Mouse (Mus musculus): ENCODE data around the gene Ajm1. TPM values are rescaled to one million over a fixed set of nuclear protein-coding genes. Genes with fewer than 3 reads are reported as not detected.

Ajm1 gene
- total and polyA plus RNA-seq, 3 experiments, result 0.04 to 0.32 TPM; not detected in 1

GRCm38 (mm10) chr2:25551186-25551585 is 30.4 kb downstream of the Ajm1 start:
- Histone ChIP-seq H3K27ac (ENCODE audit: control insufficient read depth, low read depth, low read length) (no peak overlapping the region), H3K9me3 (replicated peaks; ENCODE audit: insufficient read depth, low read length) (no peaks in the 10 kb centered on the region), H3K4me3 (ENCODE audit: control insufficient read depth in 1 of 2, insufficient read depth in 1 of 2, low read depth in 2 of 2, low read length in 2 of 2) (no peak overlapping the region), H3K27me3 (ENCODE audit: control insufficient read depth in 1 of 2, insufficient read depth in 2 of 2, low read length in 2 of 2) (no peaks in the 10 kb centered on the region), H3K9ac (ENCODE audit: control insufficient read depth, low read depth, low read length, poor library complexity, severe bottlenecking) (no peak overlapping the region), H3K36me3 (ENCODE audit: control insufficient read depth in 1 of 2, insufficient read depth in 2 of 2, low read length in 2 of 2) (peaks cover 0 to 6% of the 10 kb centered on the region in 2 experiments; a peak in 2 of 4 replicates), H3K79me2 (ENCODE audit: control insufficient read depth, insufficient read depth, low read length, poor library complexity) (peaks cover 5% of the 10 kb centered on the region), H3K4me1 (ENCODE audit: control insufficient read depth in 1 of 2, insufficient read depth in 2 of 2, low read length in 2 of 2) (peaks cover 3 to 6% of the 10 kb centered on the region in 2 experiments)
- TF ChIP-seq RAD21 (IDR thresholded peaks at IDR 0.05; ENCODE audit: low read depth, low read length) (peak; percentile 50), MYC (IDR thresholded peaks at IDR 0.05; ENCODE audit: low read depth, low read length) (no peak), E2F4 (IDR thresholded peaks at IDR 0.05; ENCODE audit: borderline replicate concordance, low read depth, low read length) (no peak), SMC3 (IDR thresholded peaks at IDR 0.05; ENCODE audit: low read depth, low read length) (peak; percentile 62), ZC3H11A (IDR thresholded peaks at IDR 0.05; ENCODE audit: low read depth, low read length) (peak; percentile 41; the same call in 1 of the 2 replicates), SIN3A (IDR thresholded peaks at IDR 0.05; ENCODE audit: low read length) (peak; percentile 17; the same call in 1 of the 2 replicates), ZNF384 (IDR thresholded peaks at IDR 0.05; ENCODE audit: low read depth, low read length) (0 out of 2 replicates have a peak, but pooled peaks have one; percentile 33), GATA1 (IDR thresholded peaks at IDR 0.05; ENCODE audit: low read depth, low read length) (no peak), CTCF (IDR thresholded peaks at IDR 0.05 in 2 of 3, conservative IDR thresholded peaks at IDR 0.05 in 1 of 3; ENCODE audit: control insufficient read depth in 1 of 3, insufficient read depth in 1 of 3, low read depth in 2 of 3, low read length in 3 of 3, poor library complexity in 1 of 3, severe bottlenecking in 1 of 3) (peak; percentile 58 to 73 (median 72)), MXI1 (IDR thresholded peaks at IDR 0.05; ENCODE audit: low read depth, low read length) (no peak), BHLHE40 (IDR thresholded peaks at IDR 0.05; ENCODE audit: borderline replicate concordance, low read depth, low read length) (peak; percentile 16; the same call in 1 of the 2 replicates), RCOR1 (IDR thresholded peaks at IDR 0.05; ENCODE audit: low read depth, low read length) (peak; percentile 36; the same call in 1 of the 2 replicates), ELF1 (IDR thresholded peaks at IDR 0.05; ENCODE audit: low read depth, low read length) (no peak), HCFC1 (IDR thresholded peaks at IDR 0.05; ENCODE audit: low read depth, low read length) (0 out of 2 replicates have a peak, but pooled peaks have one; percentile 19)
- DNase-seq (ENCODE audit: low read depth, low spot score), result peak; percentile 54

DNA sequence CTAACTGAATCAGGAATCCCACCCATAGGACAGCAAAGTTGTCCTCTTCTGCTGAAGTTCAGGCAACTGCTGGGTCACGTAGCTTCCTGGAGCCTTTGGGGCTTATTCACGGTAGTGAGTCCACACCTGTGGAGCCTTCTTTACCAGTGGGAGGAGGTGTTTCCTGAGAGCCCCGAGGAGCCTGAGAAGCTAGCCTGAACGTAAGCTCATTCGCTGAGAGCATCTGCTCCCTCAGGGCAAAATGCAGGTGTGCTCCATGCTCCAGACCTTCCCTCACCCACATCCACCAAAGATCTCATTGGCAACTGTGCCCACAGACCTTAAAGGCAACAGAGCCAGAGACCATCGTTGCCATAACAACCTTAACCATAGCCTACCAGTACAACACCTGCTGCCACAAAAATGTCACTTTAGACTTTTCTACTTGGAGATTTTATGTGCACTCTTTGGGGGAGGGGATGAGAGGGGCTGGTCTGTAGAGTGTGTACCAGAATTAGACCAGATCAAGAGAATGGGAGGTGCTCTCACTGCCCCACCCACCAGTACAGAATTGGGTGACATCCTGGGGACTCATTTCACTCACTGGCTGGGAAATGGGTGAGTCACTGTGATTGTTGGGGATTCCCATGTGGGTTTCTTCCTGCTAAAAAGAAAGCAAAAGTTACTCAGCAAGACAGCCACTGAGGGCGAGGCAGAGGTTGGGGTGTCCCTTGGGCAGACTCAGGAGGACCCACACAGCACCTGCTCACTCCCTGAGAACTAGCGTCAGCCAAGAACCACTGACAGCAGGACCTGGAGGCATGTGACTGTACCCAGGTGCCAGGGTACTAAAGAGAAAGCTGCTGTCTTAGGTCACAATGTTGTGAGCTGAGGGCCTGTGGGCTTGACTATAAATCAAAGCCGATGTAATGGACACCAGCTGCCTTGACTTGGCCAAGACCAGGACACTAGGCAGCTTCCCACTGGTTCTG is 32.3 kb downstream of the Ajm1 start:
- DNase-seq (ENCODE audit: low read depth, low spot score), result no peak
- no peak for TF ChIP-seq MEF2A (IDR thresholded peaks at IDR 0.05; ENCODE audit: extremely low read depth, insufficient replicate concordance, low read depth, low read length, poor library complexity, severe bottlenecking)
- TF ChIP-seq CTCF (IDR thresholded peaks at IDR 0.05 in 2 of 3, conservative IDR thresholded peaks at IDR 0.05 in 1 of 3; ENCODE audit: control insufficient read depth in 1 of 3, insufficient read depth in 1 of 3, low read depth in 2 of 3, low read length in 3 of 3, poor library complexity in 1 of 3, severe bottlenecking in 1 of 3), result no peak
- no peak for TF ChIP-seq POLR2A (IDR thresholded peaks at IDR 0.05; ENCODE audit: control insufficient read depth in 1 of 2, insufficient read depth in 1 of 2, low read depth in 1 of 2, low read length in 2 of 2, poor library complexity in 1 of 2)
- no peak for TF ChIP-seq MYC (IDR thresholded peaks at IDR 0.05; ENCODE audit: low read depth, low read length)
- TF ChIP-seq KAT2A (conservative IDR thresholded peaks at IDR 0.05; ENCODE audit: low read depth, low read length), result no peak
- TF ChIP-seq E2F4 (IDR thresholded peaks at IDR 0.05; ENCODE audit: borderline replicate concordance, low read depth, low read length), result no peak
- no peak for TF ChIP-seq CHD2 (IDR thresholded peaks at IDR 0.05; ENCODE audit: low read length)
- Histone ChIP-seq H3K9me3 (replicated peaks; ENCODE audit: insufficient read depth, low read length) (no peaks in the 10 kb centered on the region), H3K27ac (ENCODE audit: control insufficient read depth, low read depth, low read length) (no peak overlapping the region), H3K79me2 (ENCODE audit: control insufficient read depth, insufficient read depth, low read length, poor library complexity) (peaks cover 22% of the 10 kb centered on the region), H3K9ac (ENCODE audit: control insufficient read depth, low read depth, low read length, poor library complexity, severe bottlenecking) (no peak overlapping the region), H3K4me3 (ENCODE audit: control insufficient read depth in 1 of 2, insufficient read depth in 1 of 2, low read depth in 2 of 2, low read length in 2 of 2) (no peak overlapping the region), H3K4me1 (ENCODE audit: control insufficient read depth in 1 of 2, insufficient read depth in 2 of 2, low read length in 2 of 2) (peaks cover 6 to 11% of the 10 kb centered on the region in 2 experiments), H3K36me3 (ENCODE audit: control insufficient read depth in 1 of 2, insufficient read depth in 2 of 2, low read length in 2 of 2) (peaks cover 0 to 9% of the 10 kb centered on the region in 2 experiments; a peak in 2 of 4 replicates), H3K27me3 (ENCODE audit: control insufficient read depth in 1 of 2, insufficient read depth in 2 of 2, low read length in 2 of 2) (no peaks in the 10 kb centered on the region)

All from MEL (cell line).